Mouse (Mus musculus) layer of hippocampus, postnatal 14 days (tissue): ENCODE data around the gene Amz1. TPM values are rescaled to one million over a fixed set of nuclear protein-coding genes. Genes with fewer than 3 reads are reported as not detected.

ENCODE experiments used
- DNase-seq, 2 experiments: peaks; one replicate each; pipeline ENCODE4 v3.0.0; 2021 to 2022; ENCODE audit warnings: low spot score in 2 of 2, mixed read lengths in 1 of 2
- total RNA-seq, 2 experiments: library from RNA; stranded (reverse); gene quantifications; 2 replicates each; pipeline ENCODE4 v1.2.3; 2021

Gene Amz1
- total RNA-seq, 2 experiments from 2014 or later, result 23.9 to 24.1 TPM

GRCm38 (mm10) chr5:140798775-140799174 is 74.8 kb downstream of the Amz1 start:
- no peak for DNase-seq

GRCm38 (mm10) chr5:140799190-140799589 is 75.3 kb downstream of the Amz1 start:
- DNase-seq, result no peak

- DNase-seq, result no peak
These were observed 76.5 kb downstream of the Amz1 start for GRCm38 (mm10) chr5:140800288-140800923.

- no peak for DNase-seq
These were observed 77.9 kb downstream of the Amz1 start for GRCm38 (mm10) chr5:140801782-140802181.

GRCm38 (mm10) chr5:140806252-140806651 is 82.3 kb downstream of the Amz1 start:
- no peak for DNase-seq

GRCm38 (mm10) chr5:140806939-140807338 is 83.0 kb downstream of the Amz1 start:
- no peak for DNase-seq

Other genes starting within 250 kb of the Amz1 start
- gene Chst12, start 218.6 kb upstream of the Amz1 start, total RNA-seq, result 10 to 100 TPM; 17.9 to 18.2 TPM
- not detected for gene Grifin, start 159.1 kb upstream of the Amz1 start, total RNA-seq
- 10 to 100 TPM; 35.8 to 39.7 TPM for gene Lfng, start 116.8 kb upstream of the Amz1 start, total RNA-seq
- 100 to 1,000 TPM; 357 to 365 TPM for gene Ttyh3, start 75.1 kb upstream of the Amz1 start, total RNA-seq
- 10 to 100 TPM; 43.3 to 53.8 TPM for gene Iqce, start 21.7 kb upstream of the Amz1 start, total RNA-seq
- 10 to 100 TPM; 26.5 to 26.9 TPM for gene Brat1, start 19.1 kb upstream of the Amz1 start, total RNA-seq
- gene Gna12, start 106.3 kb downstream of the Amz1 start, total RNA-seq, result 10 to 100 TPM; 88.7 to 96.0 TPM